ENCODE assay signal across 8 mouse cellular contexts in the genomic region with DNA sequence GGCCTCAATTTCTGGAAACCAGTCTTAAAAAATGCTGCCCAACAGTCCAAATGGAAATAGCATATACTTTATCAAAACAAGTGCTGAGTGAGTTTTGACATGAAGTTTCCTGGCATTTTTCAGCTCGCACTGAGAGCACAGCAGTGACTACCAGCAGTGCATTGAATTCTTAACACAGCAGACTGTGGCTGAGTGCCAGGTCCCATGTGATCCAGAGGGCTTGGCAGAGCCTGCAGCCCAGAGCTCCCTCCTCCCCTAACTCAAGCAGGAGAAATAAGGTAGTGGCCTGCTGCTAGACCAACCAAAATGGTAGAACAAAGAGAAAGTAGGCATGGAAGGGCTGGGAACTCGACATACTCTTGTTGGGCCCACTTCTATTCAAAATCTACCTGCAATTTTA.
DNase-seq lines count a peak whose midpoint lies in the region; ATAC-seq and TF ChIP-seq lines count a peak whose summit lies in the region.

No protein-coding gene starts in this region.

- H3K4me3 ChIP-seq in kidney, adult 2 months (ENCODE audit: insufficient read depth, low read depth, low read length), result no peak overlapping the region
- H3K4me3 ChIP-seq in kidney, embryonic 16.5 days (ENCODE audit: low read length), result no peak overlapping the region

- TF ChIP-seq POLR2A in kidney, adult 2 months (IDR thresholded peaks at IDR 0.05; ENCODE audit: low read depth, low read length), result no peak

- no peak overlapping the region for H3K27ac ChIP-seq in kidney, adult 2 months (ENCODE audit: insufficient read depth, low read depth, low read length)
- no peak overlapping the region for H3K27ac ChIP-seq in kidney, embryonic 16.5 days (ENCODE audit: low read length)

- H3K4me1 ChIP-seq in kidney, adult 2 months (ENCODE audit: control insufficient read depth, insufficient read depth, low read length), result no peaks in the 10 kb centered on the region
- H3K4me1 ChIP-seq in kidney, embryonic 16.5 days (ENCODE audit: insufficient read depth, low read length), result no peaks in the 10 kb centered on the region

- H3K36me3 ChIP-seq in kidney, adult 2 months (ENCODE audit: control insufficient read depth, insufficient read depth, low read length), result no peaks in the 10 kb centered on the region
- H3K36me3 ChIP-seq in kidney, embryonic 16.5 days (ENCODE audit: insufficient read depth, low read length), result peaks cover 18% of the 10 kb centered on the region

- DNase-seq in kidney, adult 2 months, result peak; percentile 91
- peak; percentile 31 for DNase-seq in cerebellum, adult 9-10 months
- DNase-seq in gastrocnemius, postnatal 36 days, result peak; percentile 52 to 56
- peak; percentile 30 to 73 for DNase-seq in layer of hippocampus, adult 18-20 months (ENCODE audit: low spot score in 2 of 2)
- peak; percentile 59 for DNase-seq in lung, postnatal 25 days (ENCODE audit: low spot score)
- DNase-seq in embryo, embryonic 11 days, result no peak

- no peak overlapping the region for H3K4me2 ChIP-seq in kidney, embryonic 16.5 days (replicated peaks; ENCODE audit: low read depth, low read length)

- H3K9ac ChIP-seq in kidney, embryonic 16.5 days (replicated peaks; ENCODE audit: low read length), result no peak overlapping the region

- intact Hi-C loops in gastrocnemius, postnatal 36 days (cut with DNase I), result no loop called here

- no peak for TF ChIP-seq CTCF in kidney, adult 2 months (conservative IDR thresholded peaks at IDR 0.05; ENCODE audit: insufficient read depth, insufficient read length, low read depth, low read length)

- 51% methylated on average over 2 of the region's 2 CpGs for WGBS in kidney, adult 2 months
- WGBS in kidney, embryonic 16.5 days, result 81% methylated on average over 2 of the region's 2 CpGs

- H3K9me3 ChIP-seq in kidney, embryonic 16.5 days (ENCODE audit: low read length), result peaks cover 12% of the 10 kb centered on the region; the same call in 1 of the 2 replicates

- ATAC-seq in kidney, embryonic 16.5 days (ENCODE audit: low FRiP score, low TSS enrichment), result no peak
- no peak for ATAC-seq in erythroblast, adult 5-6 weeks (replicated peaks; ENCODE audit: low FRiP score, poor library complexity, severe bottlenecking)

- no peaks in the 10 kb centered on the region for H3K27me3 ChIP-seq in kidney, adult 2 months (replicated peaks; ENCODE audit: control insufficient read depth, insufficient read depth, low read length)
- no peaks in the 10 kb centered on the region for H3K27me3 ChIP-seq in kidney, embryonic 16.5 days (ENCODE audit: insufficient read depth, low read length)
